Mouse (Mus musculus) adrenal gland, postnatal 10 days (tissue): Measurements from ENCODE around the gene H2-Q10. TPM values are rescaled to one million over a fixed set of nuclear protein-coding genes. Genes with fewer than 3 reads are reported as not detected.
"Not testable (repeated sequence)": the region's sequence is repeated elsewhere in the genome, so short reads cannot be mapped to it uniquely, and the experiment has no call there.

Source experiments
- DNase-seq: peaks from one replicate; pipeline ENCODE4 v3.0.0; 2021; ENCODE audit warnings: mixed read lengths
- total RNA-seq, 2 experiments: library from RNA; stranded (reverse); gene quantifications; 2 replicates each; pipeline ENCODE4 v1.2.3; 2021

The H2-Q10 gene
- total RNA-seq, 2 experiments from 2014 or later, result 41.1 to 106 TPM

- not testable (repeated sequence) for DNase-seq
Observed at GRCm38 (mm10) chr17:35458247-35458646, 11.6 kb upstream of the H2-Q10 start.

- not testable (repeated sequence) for DNase-seq
Observed at GRCm38 (mm10) chr17:35460513-35461341, 9.2 kb upstream of the H2-Q10 start.

GRCm38 (mm10) chr17:35465651-35466050, 4.2 kb upstream of the H2-Q10 start:
- DNase-seq, result peak; percentile 46

GRCm38 (mm10) chr17:35468936-35469335, 953 bp upstream of the H2-Q10 start:
- not testable (repeated sequence) for DNase-seq

GRCm38 (mm10) chr17:35484066-35484465, 14.2 kb downstream of the H2-Q10 start:
- DNase-seq, result peak; percentile 80

GRCm38 (mm10) chr17:35485702-35486101, 15.8 kb downstream of the H2-Q10 start:
- DNase-seq, result no peak

GRCm38 (mm10) chr17:35486726-35487125, 16.8 kb downstream of the H2-Q10 start:
- DNase-seq, result no peak

- DNase-seq, result no peak
Observed at GRCm38 (mm10) chr17:35488041-35488440, 18.2 kb downstream of the H2-Q10 start.

GRCm38 (mm10) chr17:35490320-35490719, 20.4 kb downstream of the H2-Q10 start:
- DNase-seq, result no peak

GRCm38 (mm10) chr17:35497124-35497523, 27.2 kb downstream of the H2-Q10 start:
- no peak for DNase-seq

GRCm38 (mm10) chr17:35502226-35502625, 32.3 kb downstream of the H2-Q10 start:
- no peak for DNase-seq

GRCm38 (mm10) chr17:35502762-35503161, 32.9 kb downstream of the H2-Q10 start:
- DNase-seq, result no peak

GRCm38 (mm10) chr17:35503849-35504248, 34.0 kb downstream of the H2-Q10 start:
- DNase-seq, result no peak

GRCm38 (mm10) chr17:35504628-35505481, 35.0 kb downstream of the H2-Q10 start:
- DNase-seq, result no peak

- DNase-seq, result no peak
Observed at GRCm38 (mm10) chr17:35505776-35506175, 35.9 kb downstream of the H2-Q10 start, which contains the start of gene Pou5f1. Gene Pou5f1 (plus strand): TSS chr17:35506018.

GRCm38 (mm10) chr17:35506881-35507280, 37.0 kb downstream of the H2-Q10 start:
- no peak for DNase-seq

- DNase-seq, result no peak
Observed at GRCm38 (mm10) chr17:35507556-35508260, 37.8 kb downstream of the H2-Q10 start.

GRCm38 (mm10) chr17:35508279-35508678, 38.4 kb downstream of the H2-Q10 start:
- DNase-seq, result not testable (repeated sequence)

GRCm38 (mm10) chr17:35509284-35509683, 39.4 kb downstream of the H2-Q10 start:
- peak; percentile 35 for DNase-seq

GRCm38 (mm10) chr17:35512916-35513626, 43.2 kb downstream of the H2-Q10 start:
- DNase-seq, result no peak

GRCm38 (mm10) chr17:35513886-35514285, 44.0 kb downstream of the H2-Q10 start:
- peak; percentile 89 for DNase-seq

- DNase-seq, result no peak
Observed at GRCm38 (mm10) chr17:35514756-35515155, 44.9 kb downstream of the H2-Q10 start.
